Mouse (Mus musculus) inflammation-experienced regulatory T-cells (primary cell): ENCODE measurements around the gene Olfr1487. TPM values are rescaled to one million over a fixed set of nuclear protein-coding genes. Genes with fewer than 3 reads are reported as not detected.

Experiments
- polyA plus RNA-seq, 2 experiments: library from polyadenylated mRNA; unstranded; fragments of 100-300 nt; shearing (Covaris generic); gene quantifications; one replicate each; pipeline ENCODE4 v1.2.1; 2017

The Olfr1487 gene
- not detected for polyA plus RNA-seq

GRCm38 (mm10) chr19:13617075-13617474 lies at the start of gene Olfr1487:
Gene Olfr1487 (plus strand): TSS chr19:13617375.

GRCm38 (mm10) chr19:13583211-13583610 lies 34.0 kb upstream of the Olfr1487 start, which contains the start of gene Olfr1484:
Gene Olfr1484 (plus strand): TSS chr19:13583511.

GRCm38 (mm10) chr19:13631321-13631720 lies 14.1 kb downstream of the Olfr1487 start, which contains the start of gene Olfr1489:
Gene Olfr1489 (plus strand): TSS chr19:13631621.

GRCm38 (mm10) chr19:13650791-13651190 lies 33.6 kb downstream of the Olfr1487 start, which contains the start of gene Olfr1490:
Gene Olfr1490 (plus strand): TSS chr19:13651091.

Other genes with a start within 250 kb of the Olfr1487 start
- 1 to 10 TPM in 1 of 2 experiments, under 1 TPM in 1; 0.39 to 1.0 TPM for gene Olfr1469, start 209.5 kb upstream of the Olfr1487 start, polyA plus RNA-seq
- 1 to 10 TPM in 1 of 2 experiments, under 1 TPM in 1; 0.13 to 1.2 TPM for gene Olfr1471, start 174.0 kb upstream of the Olfr1487 start, polyA plus RNA-seq
- not detected for gene Olfr1472, start 161.3 kb upstream of the Olfr1487 start, polyA plus RNA-seq
- gene Olfr1474, start 147.8 kb upstream of the Olfr1487 start, polyA plus RNA-seq, result 1 to 10 TPM in 1 of 2 experiments, not detected in 1; 1.1 TPM
- not detected for gene Olfr1475, start 137.2 kb upstream of the Olfr1487 start, polyA plus RNA-seq
- under 1 TPM in 1 of 2 experiments, not detected in 1; 0.53 TPM for gene Olfr1477, start 116.8 kb upstream of the Olfr1487 start, polyA plus RNA-seq
- not detected for gene Olfr1480, start 89.5 kb upstream of the Olfr1487 start, polyA plus RNA-seq
- not detected for gene Olfr1484, start 33.9 kb upstream of the Olfr1487 start, polyA plus RNA-seq
- gene Olfr1489, start 14.2 kb downstream of the Olfr1487 start, polyA plus RNA-seq, result under 1 TPM in 1 of 2 experiments, not detected in 1; 0.04 TPM
- not detected for gene Olfr1490, start 33.7 kb downstream of the Olfr1487 start, polyA plus RNA-seq
- gene Olfr1491, start 79.9 kb downstream of the Olfr1487 start, polyA plus RNA-seq, result under 1 TPM in 1 of 2 experiments, not detected in 1; 0.49 TPM
- gene Olfr1493-ps1, start 105.9 kb downstream of the Olfr1487 start, polyA plus RNA-seq, result under 1 TPM in 1 of 2 experiments, not detected in 1; 0.14 TPM
- gene Olfr1494, start 122.4 kb downstream of the Olfr1487 start, polyA plus RNA-seq, result not detected
- not detected for gene Olfr1495, start 147.2 kb downstream of the Olfr1487 start, polyA plus RNA-seq
- gene Olfr1496, start 160.5 kb downstream of the Olfr1487 start, polyA plus RNA-seq, result 1 to 10 TPM in 1 of 2 experiments, not detected in 1; 1.3 TPM
- gene Olfr1497, start 180.8 kb downstream of the Olfr1487 start, polyA plus RNA-seq, result not detected
- gene Olfr1499, start 202.1 kb downstream of the Olfr1487 start, polyA plus RNA-seq, result not detected
- gene Olfr1500, start 213.1 kb downstream of the Olfr1487 start, polyA plus RNA-seq, result 1 to 10 TPM in 1 of 2 experiments, not detected in 1; 1.2 TPM
- gene Olfr1501, start 233.3 kb downstream of the Olfr1487 start, polyA plus RNA-seq, result under 1 TPM; 0.27 to 0.28 TPM
- gene Olfr1502, start 244.4 kb downstream of the Olfr1487 start, polyA plus RNA-seq, result not detected